Mouse (Mus musculus): ENCODE data around the gene Capn12. TPM values are rescaled to one million over a fixed set of nuclear protein-coding genes. Genes with fewer than 3 reads are reported as not detected.

The Capn12 gene
- total RNA-seq, 1 experiment, result 2.1 TPM

GRCm38 (mm10) chr7:28923865-28924291, 42.7 kb downstream of the Capn12 start:
- Histone ChIP-seq H3K27ac (ENCODE audit: insufficient read depth, low read depth, low read length, poor library complexity, severe bottlenecking) (no peak overlapping the region; the same call in 1 of the 2 replicates), H3K4me3 (ENCODE audit: insufficient read depth in 1 of 2, low read depth in 1 of 2, low read length in 2 of 2, poor library complexity in 1 of 2, severe bottlenecking in 1 of 2) (no peak overlapping the region), H3K4me1 (ENCODE audit: control insufficient read depth in 2 of 2, insufficient read depth in 2 of 2, low read length in 2 of 2, poor library complexity in 1 of 2) (peaks cover 15 to 48% of the 10 kb centered on the region in 2 experiments), H3K9ac (ENCODE audit: insufficient read depth, low read depth, low read length, poor library complexity, severe bottlenecking) (no peak overlapping the region), H3K36me3 (ENCODE audit: control insufficient read depth, insufficient read depth, low read length, poor library complexity, severe bottlenecking) (peaks cover 32% of the 10 kb centered on the region), H3K9me3 (ENCODE audit: control insufficient read depth, insufficient read depth, low read depth, low read length) (no peaks in the 10 kb centered on the region)
- no peak for DNase-seq (ENCODE audit: low read depth, low spot score)
- in situ Hi-C loops (cut with MboI; ENCODE audit: low sequenced_read_pairs in 2 of 2, unreplicated experiment in 2 of 2), result no loop called here
- no peak for TF ChIP-seq MAFK (IDR thresholded peaks at IDR 0.05; ENCODE audit: insufficient read depth, low read depth, low read length)
- no peak for TF ChIP-seq ZC3H11A (IDR thresholded peaks at IDR 0.05; ENCODE audit: borderline replicate concordance, low read depth, low read length)
- no peak for TF ChIP-seq CHD2 (IDR thresholded peaks at IDR 0.05; ENCODE audit: low read depth, low read length)
- no peak for TF ChIP-seq ZNF384 (IDR thresholded peaks at IDR 0.05; ENCODE audit: low read depth, low read length)
- TF ChIP-seq HCFC1 (IDR thresholded peaks at IDR 0.05; ENCODE audit: borderline replicate concordance, insufficient read depth, low read length), result no peak

- Histone ChIP-seq H3K4me1 (ENCODE audit: control insufficient read depth in 2 of 2, insufficient read depth in 2 of 2, low read length in 2 of 2, poor library complexity in 1 of 2) (peaks cover 19 to 50% of the 10 kb centered on the region in 2 experiments), H3K27ac (ENCODE audit: insufficient read depth, low read depth, low read length, poor library complexity, severe bottlenecking) (no peak overlapping the region), H3K36me3 (ENCODE audit: control insufficient read depth, insufficient read depth, low read length, poor library complexity, severe bottlenecking) (peaks cover 31% of the 10 kb centered on the region), H3K4me3 (ENCODE audit: insufficient read depth in 1 of 2, low read depth in 1 of 2, low read length in 2 of 2, poor library complexity in 1 of 2, severe bottlenecking in 1 of 2) (no peak overlapping the region), H3K9ac (ENCODE audit: insufficient read depth, low read depth, low read length, poor library complexity, severe bottlenecking) (no peak overlapping the region), H3K9me3 (ENCODE audit: control insufficient read depth, insufficient read depth, low read depth, low read length) (no peaks in the 10 kb centered on the region)
- in situ Hi-C loops (cut with MboI; ENCODE audit: low sequenced_read_pairs in 2 of 2, unreplicated experiment in 2 of 2), result no loop called here
- no peak for DNase-seq (ENCODE audit: low read depth, low spot score)
- TF ChIP-seq MAFK (IDR thresholded peaks at IDR 0.05; ENCODE audit: insufficient read depth, low read depth, low read length) (no peak), HCFC1 (IDR thresholded peaks at IDR 0.05; ENCODE audit: borderline replicate concordance, insufficient read depth, low read length) (no peak), CHD2 (IDR thresholded peaks at IDR 0.05; ENCODE audit: low read depth, low read length) (no peak), ZC3H11A (IDR thresholded peaks at IDR 0.05; ENCODE audit: borderline replicate concordance, low read depth, low read length) (no peak), ZNF384 (IDR thresholded peaks at IDR 0.05; ENCODE audit: low read depth, low read length) (no peak)
Measured at GRCm38 (mm10) chr7:28924802-28925201, 43.6 kb downstream of the Capn12 start.

GRCm38 (mm10) chr7:28925317-28925716, 44.1 kb downstream of the Capn12 start:
- peaks cover 36% of the 10 kb centered on the region for H3K36me3 ChIP-seq (ENCODE audit: control insufficient read depth, insufficient read depth, low read length, poor library complexity, severe bottlenecking)
- DNase-seq (ENCODE audit: low read depth, low spot score), result no peak
- TF ChIP-seq ZC3H11A (IDR thresholded peaks at IDR 0.05; ENCODE audit: borderline replicate concordance, low read depth, low read length), result no peak
- no peak for TF ChIP-seq ZNF384 (IDR thresholded peaks at IDR 0.05; ENCODE audit: low read depth, low read length)
- TF ChIP-seq MAFK (IDR thresholded peaks at IDR 0.05; ENCODE audit: insufficient read depth, low read depth, low read length), result no peak
- no peak for TF ChIP-seq HCFC1 (IDR thresholded peaks at IDR 0.05; ENCODE audit: borderline replicate concordance, insufficient read depth, low read length)
- no peak for TF ChIP-seq CHD2 (IDR thresholded peaks at IDR 0.05; ENCODE audit: low read depth, low read length)
- in situ Hi-C loops (cut with MboI; ENCODE audit: low sequenced_read_pairs in 2 of 2, unreplicated experiment in 2 of 2), result no loop called here
- no peak overlapping the region for H3K27ac ChIP-seq (ENCODE audit: insufficient read depth, low read depth, low read length, poor library complexity, severe bottlenecking)
- H3K9ac ChIP-seq (ENCODE audit: insufficient read depth, low read depth, low read length, poor library complexity, severe bottlenecking), result no peak overlapping the region
- H3K9me3 ChIP-seq (ENCODE audit: control insufficient read depth, insufficient read depth, low read depth, low read length), result no peaks in the 10 kb centered on the region
- H3K4me3 ChIP-seq (ENCODE audit: insufficient read depth in 1 of 2, low read depth in 1 of 2, low read length in 2 of 2, poor library complexity in 1 of 2, severe bottlenecking in 1 of 2), result no peak overlapping the region
- peaks cover 21 to 50% of the 10 kb centered on the region in 2 experiments for H3K4me1 ChIP-seq (ENCODE audit: control insufficient read depth in 2 of 2, insufficient read depth in 2 of 2, low read length in 2 of 2, poor library complexity in 1 of 2)

- Histone ChIP-seq H3K4me1 (ENCODE audit: control insufficient read depth in 2 of 2, insufficient read depth in 2 of 2, low read length in 2 of 2, poor library complexity in 1 of 2) (peaks cover 26 to 56% of the 10 kb centered on the region in 2 experiments), H3K27ac (ENCODE audit: insufficient read depth, low read depth, low read length, poor library complexity, severe bottlenecking) (no peak overlapping the region), H3K4me3 (ENCODE audit: insufficient read depth in 1 of 2, low read depth in 1 of 2, low read length in 2 of 2, poor library complexity in 1 of 2, severe bottlenecking in 1 of 2) (no peak overlapping the region), H3K9me3 (ENCODE audit: control insufficient read depth, insufficient read depth, low read depth, low read length) (no peaks in the 10 kb centered on the region), H3K36me3 (ENCODE audit: control insufficient read depth, insufficient read depth, low read length, poor library complexity, severe bottlenecking) (peaks cover 35% of the 10 kb centered on the region), H3K9ac (ENCODE audit: insufficient read depth, low read depth, low read length, poor library complexity, severe bottlenecking) (no peak overlapping the region)
- DNase-seq (ENCODE audit: low read depth, low spot score), result no peak
- TF ChIP-seq ZC3H11A (IDR thresholded peaks at IDR 0.05; ENCODE audit: borderline replicate concordance, low read depth, low read length) (no peak), MAFK (IDR thresholded peaks at IDR 0.05; ENCODE audit: insufficient read depth, low read depth, low read length) (no peak), CHD2 (IDR thresholded peaks at IDR 0.05; ENCODE audit: low read depth, low read length) (no peak), HCFC1 (IDR thresholded peaks at IDR 0.05; ENCODE audit: borderline replicate concordance, insufficient read depth, low read length) (no peak), ZNF384 (IDR thresholded peaks at IDR 0.05; ENCODE audit: low read depth, low read length) (no peak)
- in situ Hi-C loops (cut with MboI; ENCODE audit: low sequenced_read_pairs in 2 of 2, unreplicated experiment in 2 of 2), result no loop called here
Measured at GRCm38 (mm10) chr7:28926172-28926571, 45.0 kb downstream of the Capn12 start.

Data from ES-E14 (cell line).